Mouse (Mus musculus): ENCODE data around the gene Syn3.

- no peak for TF ChIP-seq CTCF (IDR thresholded peaks at IDR 0.05; ENCODE audit: extremely low read depth, insufficient read depth, insufficient read length, insufficient replicate concordance)
- no peak for TF ChIP-seq POLR2A (IDR thresholded peaks at IDR 0.05; ENCODE audit: low read depth, low read length)
These were observed 279.7 kb downstream of the Syn3 start for GRCm38 (mm10) chr10:86218984-86219383.
